Mouse (Mus musculus) layer of hippocampus, adult 11-12 months (tissue): ENCODE results near the gene Tbl1x.
"Not testable (repeated sequence)": the region's sequence is repeated elsewhere in the genome, so short reads cannot be mapped to it uniquely, and the experiment has no call there.

Source experiments
- DNase-seq: peaks from one replicate; pipeline ENCODE4 v3.0.0; 2022; ENCODE audit warnings: low spot score

The Tbl1x gene

GRCm38 (mm10) chrX:77510371-77511300 lies at the start of gene Tbl1x:
TSS of gene Tbl1x (plus strand) at chrX:77511013.
- DNase-seq, result peak; percentile 51

- no peak for DNase-seq
Measured at GRCm38 (mm10) chrX:77469216-77469615, 41.6 kb upstream of the Tbl1x start.

GRCm38 (mm10) chrX:77472858-77473257 lies 38.0 kb upstream of the Tbl1x start:
- DNase-seq, result no peak

GRCm38 (mm10) chrX:77473511-77473910 lies 37.3 kb upstream of the Tbl1x start:
- no peak for DNase-seq

GRCm38 (mm10) chrX:77474551-77474950 lies 36.3 kb upstream of the Tbl1x start:
- no peak for DNase-seq

- DNase-seq, result no peak
Measured at GRCm38 (mm10) chrX:77477526-77477925, 33.3 kb upstream of the Tbl1x start.

GRCm38 (mm10) chrX:77487922-77488799 lies 22.7 kb upstream of the Tbl1x start:
- DNase-seq, result no peak

GRCm38 (mm10) chrX:77490127-77490526 lies 20.7 kb upstream of the Tbl1x start:
- DNase-seq, result no peak

- peak; percentile 81 for DNase-seq
Measured at GRCm38 (mm10) chrX:77509149-77509548, 1.7 kb upstream of the Tbl1x start.

GRCm38 (mm10) chrX:77509776-77510175 lies 1.0 kb upstream of the Tbl1x start:
- DNase-seq, result peak; percentile 19

GRCm38 (mm10) chrX:77511301-77511993 lies 634 bp downstream of the Tbl1x start:
- DNase-seq, result peak; percentile 18

- no peak for DNase-seq
Measured at GRCm38 (mm10) chrX:77511994-77512485, 1.2 kb downstream of the Tbl1x start.

- DNase-seq, result no peak
Measured at GRCm38 (mm10) chrX:77517274-77518085, 6.7 kb downstream of the Tbl1x start.

- no peak for DNase-seq
Measured at GRCm38 (mm10) chrX:77518929-77519328, 8.1 kb downstream of the Tbl1x start.

GRCm38 (mm10) chrX:77522842-77523375 lies 12.1 kb downstream of the Tbl1x start:
- DNase-seq, result no peak

- no peak for DNase-seq
Measured at GRCm38 (mm10) chrX:77525179-77525578, 14.4 kb downstream of the Tbl1x start.

- no peak for DNase-seq
Measured at GRCm38 (mm10) chrX:77528401-77528800, 17.6 kb downstream of the Tbl1x start.

GRCm38 (mm10) chrX:77530997-77531396 lies 20.2 kb downstream of the Tbl1x start:
- no peak for DNase-seq

GRCm38 (mm10) chrX:77533922-77534321 lies 23.1 kb downstream of the Tbl1x start:
- no peak for DNase-seq

- not testable (repeated sequence) for DNase-seq
Measured at GRCm38 (mm10) chrX:77539770-77540169, 29.0 kb downstream of the Tbl1x start.

- no peak for DNase-seq
Measured at GRCm38 (mm10) chrX:77544003-77544402, 33.2 kb downstream of the Tbl1x start.
